Mouse (Mus musculus): ENCODE results near the gene Ankrd54.

- TF ChIP-seq POLR2A (IDR thresholded peaks at IDR 0.05; ENCODE audit: extremely low read depth, insufficient read depth, low read length) (no peak), CTCF (IDR thresholded peaks at IDR 0.05; ENCODE audit: low read depth, low read length) (no peak)
Observed at GRCm38 (mm10) chr15:79092284-79092683, 29.6 kb upstream of the Ankrd54 start.
